8 mouse cellular contexts compared by ENCODE assay signal in genomic region chr7:44849416-44850111, GRCm38 (mm10). TPM values are rescaled to one million over a fixed set of nuclear protein-coding genes. Genes with fewer than 3 reads are reported as not detected.
A peak's percentile ranks its signal among the peaks of the same experiment; 100 is the strongest.
DNase-seq lines count a peak whose midpoint lies in the region; ATAC-seq and TF ChIP-seq lines count a peak whose summit lies in the region.

No protein-coding gene starts in this region.

- peak; percentile 96 for DNase-seq in MEL (ENCODE audit: low read depth, low spot score)
- DNase-seq in cerebellum, adult 8-10 months: peak; percentile 88
- peak; percentile 89 for DNase-seq in forelimb bud, embryonic 11.5 days (ENCODE audit: low read depth, low spot score)
- peak; percentile 96 for DNase-seq in layer of hippocampus, adult 9-11 months
- DNase-seq in lung, postnatal 0 days (ENCODE audit: low spot score): peak; percentile 98
- DNase-seq in ovary, postnatal 14 days (ENCODE audit: low spot score): peak; percentile 85
- peak; percentile 93 for DNase-seq in thymus, postnatal 14 days

- 1% methylated on average over 41 of the region's 41 CpGs for WGBS in lung, postnatal 0 days

- no peaks in the 10 kb centered on the region for H3K9me3 ChIP-seq in MEL (replicated peaks; ENCODE audit: insufficient read depth, low read length)
- no peaks in the 10 kb centered on the region for H3K9me3 ChIP-seq in lung, postnatal 0 days (ENCODE audit: low read length)

- no peak for TF ChIP-seq RAD21 in MEL (IDR thresholded peaks at IDR 0.05; ENCODE audit: low read depth, low read length)

- H3K27ac ChIP-seq in MEL (ENCODE audit: control insufficient read depth, low read depth, low read length): peak overlapping the region; percentile 93
- peak overlapping the region; percentile 98 for H3K27ac ChIP-seq in lung, postnatal 0 days (ENCODE audit: low read length)

- no peak for TF ChIP-seq EP300 in MEL (IDR thresholded peaks at IDR 0.05; ENCODE audit: low read depth in 1 of 2, low read length in 2 of 2)
- TF ChIP-seq EP300 in lung, postnatal 0 days (IDR thresholded peaks at IDR 0.05): peak; percentile 58

- H3K9ac ChIP-seq in MEL (ENCODE audit: control insufficient read depth, low read depth, low read length, poor library complexity, severe bottlenecking): peak overlapping the region; percentile 96
- H3K9ac ChIP-seq in lung, postnatal 0 days (replicated peaks; ENCODE audit: low read depth): peak overlapping the region; percentile 76

- H3K4me2 ChIP-seq in lung, postnatal 0 days (replicated peaks; ENCODE audit: low read depth, low read length): peak overlapping the region; percentile 88

- TF ChIP-seq CTCF in MEL (IDR thresholded peaks at IDR 0.05 in 2 of 3, conservative IDR thresholded peaks at IDR 0.05 in 1 of 3; ENCODE audit: control insufficient read depth in 1 of 3, insufficient read depth in 1 of 3, low read depth in 2 of 3, low read length in 3 of 3, poor library complexity in 1 of 3, severe bottlenecking in 1 of 3): no peak
- no peak for TF ChIP-seq CTCF in lung, postnatal 0 days (IDR thresholded peaks at IDR 0.05)

- ATAC-seq in hematopoietic stem cell, adult 5-6 weeks (replicated peaks in 1 of 2; ENCODE audit: insufficient read depth in 1 of 2, low FRiP score in 2 of 2, low TSS enrichment in 1 of 2, low read depth in 1 of 2, poor library complexity in 2 of 2, severe bottlenecking in 2 of 2): peak; percentile 46 to 54
- ATAC-seq in lung, postnatal 0 days: peak; percentile 69

- H3K27me3 ChIP-seq in MEL (ENCODE audit: control insufficient read depth in 1 of 2, insufficient read depth in 2 of 2, low read length in 2 of 2): no peaks in the 10 kb centered on the region
- H3K27me3 ChIP-seq in lung, postnatal 0 days (replicated peaks; ENCODE audit: insufficient read depth, low read length): no peaks in the 10 kb centered on the region

- peak; percentile 45 to 56 for TF ChIP-seq POLR2A in MEL (IDR thresholded peaks at IDR 0.05; ENCODE audit: control insufficient read depth in 1 of 2, insufficient read depth in 1 of 2, low read depth in 1 of 2, low read length in 2 of 2, poor library complexity in 1 of 2)

- H3K79me2 ChIP-seq in MEL (ENCODE audit: control insufficient read depth, insufficient read depth, low read length, poor library complexity): peaks cover 28% of the 10 kb centered on the region

- H3K4me3 ChIP-seq in MEL (ENCODE audit: control insufficient read depth in 1 of 2, insufficient read depth in 1 of 2, low read depth in 2 of 2, low read length in 2 of 2): peak overlapping the region; percentile 61 to 96
- peak overlapping the region; percentile 82 for H3K4me3 ChIP-seq in lung, postnatal 0 days (ENCODE audit: low read depth, low read length)

- H3K36me3 ChIP-seq in MEL (ENCODE audit: control insufficient read depth in 1 of 2, insufficient read depth in 2 of 2, low read length in 2 of 2): peaks cover 0 to 5% of the 10 kb centered on the region in 2 experiments; a peak in 1 of 4 replicates
- H3K36me3 ChIP-seq in lung, postnatal 0 days (ENCODE audit: insufficient read depth, low read length): peaks cover 21% of the 10 kb centered on the region

- H3K4me1 ChIP-seq in MEL (ENCODE audit: control insufficient read depth in 1 of 2, insufficient read depth in 2 of 2, low read length in 2 of 2): peaks cover 0 to 13% of the 10 kb centered on the region in 2 experiments; a peak in 2 of 4 replicates
- H3K4me1 ChIP-seq in lung, postnatal 0 days (ENCODE audit: insufficient read depth, low read depth, low read length): peaks cover 20% of the 10 kb centered on the region; the same call in 1 of the 2 replicates

TF ChIP-seq in MEL, 35 proteins besides CTCF, POLR2A, EP300 and RAD21:
- peak; percentile 13 for TF ChIP-seq NELFE (IDR thresholded peaks at IDR 0.05; ENCODE audit: low read depth, low read length)
- peak; percentile 14; the same call in 1 of the 2 replicates for TF ChIP-seq CHD2 (IDR thresholded peaks at IDR 0.05; ENCODE audit: low read length)
- peak; percentile 85 for TF ChIP-seq RCOR1 (IDR thresholded peaks at IDR 0.05; ENCODE audit: low read depth, low read length)
- TF ChIP-seq MEF2A (IDR thresholded peaks at IDR 0.05; ENCODE audit: extremely low read depth, insufficient replicate concordance, low read depth, low read length, poor library complexity, severe bottlenecking): no peak; the same call in 1 of the 2 replicates
- TF ChIP-seq TCF12 (IDR thresholded peaks at IDR 0.05; ENCODE audit: low read depth, low read length): peak; percentile 33; the same call in 1 of the 2 replicates
- no peak; the same call in 1 of the 2 replicates for TF ChIP-seq MYB (IDR thresholded peaks at IDR 0.05; ENCODE audit: low read depth, low read length)
- no peak for TF ChIP-seq ELF1 (IDR thresholded peaks at IDR 0.05; ENCODE audit: low read depth, low read length)
- TF ChIP-seq NRF1 (IDR thresholded peaks at IDR 0.05; ENCODE audit: insufficient read depth, low read depth, low read length, poor library complexity, severe bottlenecking): peak; percentile 62
- peak; percentile 32 for TF ChIP-seq TBP (IDR thresholded peaks at IDR 0.05; ENCODE audit: low read depth, low read length)
- TF ChIP-seq ETS1 (IDR thresholded peaks at IDR 0.05; ENCODE audit: low read depth, low read length): peak; percentile 59
- peak; percentile 85; the same call in 1 of the 2 replicates for TF ChIP-seq SIN3A (IDR thresholded peaks at IDR 0.05; ENCODE audit: low read length)
- TF ChIP-seq USF1 (IDR thresholded peaks at IDR 0.05; ENCODE audit: low read depth, low read length): peak; percentile 79
- TF ChIP-seq USF2 (IDR thresholded peaks at IDR 0.05; ENCODE audit: borderline replicate concordance in 1 of 2, insufficient read depth in 1 of 2, low read depth in 1 of 2, low read length in 2 of 2): no peak
- TF ChIP-seq BHLHE40 (IDR thresholded peaks at IDR 0.05; ENCODE audit: borderline replicate concordance, low read depth, low read length): peak; percentile 79
- no peak for TF ChIP-seq E2F4 (IDR thresholded peaks at IDR 0.05; ENCODE audit: borderline replicate concordance, low read depth, low read length)
- peak; percentile 89 for TF ChIP-seq MAZ (IDR thresholded peaks at IDR 0.05; ENCODE audit: low read depth, low read length)
- TF ChIP-seq MAX (IDR thresholded peaks at IDR 0.05; ENCODE audit: low read length): peak; percentile 88
- peak; percentile 94 for TF ChIP-seq MXI1 (IDR thresholded peaks at IDR 0.05; ENCODE audit: low read depth, low read length)
- peak; percentile 88 for TF ChIP-seq HCFC1 (IDR thresholded peaks at IDR 0.05; ENCODE audit: low read depth, low read length)
- TF ChIP-seq MYC (IDR thresholded peaks at IDR 0.05; ENCODE audit: low read depth, low read length): peak; percentile 89
- TF ChIP-seq ZMIZ1 (IDR thresholded peaks at IDR 0.05; ENCODE audit: low read depth, low read length): peak; percentile 61; the same call in 1 of the 2 replicates
- TF ChIP-seq KAT2A (conservative IDR thresholded peaks at IDR 0.05; ENCODE audit: low read depth, low read length): peak; percentile 78

RNA-seq across cellular contexts. Expression of gene Tbc1d17, which starts 0.7 kb away (rescaled TPM):
- 16.7 and 16.9 TPM in 2 replicates for total RNA-seq in MEL (2012; rRNA removed)
- polyA plus RNA-seq in MEL (2012; ENCODE audit: insufficient read depth in 1 of 2, insufficient read length in 2 of 2, low read depth in 1 of 2, low replicate concordance in 2 of 2, missing spikeins in 1 of 2): 10 to 100 TPM in 1 of 2 experiments, not detected in 1; 29.5 TPM
- 21.6 and 29.3 TPM in 2 replicates for total RNA-seq in hematopoietic stem cell, adult 5-6 weeks (2017)
- 73.2 and 84.0 TPM in 2 replicates for polyA plus RNA-seq in lung, postnatal 0 days (2015; fragmentation: Nextera tagmentation; extraction: Ambion mirVana)

RNA-seq across cellular contexts. Expression of gene Akt1s1, which starts 0.8 kb away (rescaled TPM):
- total RNA-seq in MEL (2012; rRNA removed): 32.0 and 37.3 TPM in 2 replicates
- 10 to 100 TPM in 1 of 2 experiments, not detected in 1; 71.8 TPM for polyA plus RNA-seq in MEL (2012; ENCODE audit: insufficient read depth in 1 of 2, insufficient read length in 2 of 2, low read depth in 1 of 2, low replicate concordance in 2 of 2, missing spikeins in 1 of 2)
- 32.6 and 38.0 TPM in 2 replicates for total RNA-seq in hematopoietic stem cell, adult 5-6 weeks (2017)
- polyA plus RNA-seq in lung, postnatal 0 days (2015; fragmentation: Nextera tagmentation; extraction: Ambion mirVana): 84.0 and 89.4 TPM in 2 replicates

RNA-seq across cellular contexts. Expression of gene Pnkp, which starts 7.4 kb away (rescaled TPM):
- total RNA-seq in MEL (2012; rRNA removed): 39.3 and 49.9 TPM in 2 replicates
- polyA plus RNA-seq in MEL (2012; ENCODE audit: insufficient read depth in 1 of 2, insufficient read length in 2 of 2, low read depth in 1 of 2, low replicate concordance in 2 of 2, missing spikeins in 1 of 2): 10 to 100 TPM in 1 of 2 experiments, not detected in 1; 45.6 TPM
- total RNA-seq in hematopoietic stem cell, adult 5-6 weeks (2017): 27.8 and 30.0 TPM in 2 replicates
- 39.7 and 41.3 TPM in 2 replicates for polyA plus RNA-seq in lung, postnatal 0 days (2015; fragmentation: Nextera tagmentation; extraction: Ambion mirVana)

RNA-seq across cellular contexts. Expression of gene Ptov1, which starts 20.0 kb away (rescaled TPM):
- 44.1 and 46.4 TPM in 2 replicates for total RNA-seq in MEL (2012; rRNA removed)
- polyA plus RNA-seq in MEL (2012; ENCODE audit: insufficient read depth in 1 of 2, insufficient read length in 2 of 2, low read depth in 1 of 2, low replicate concordance in 2 of 2, missing spikeins in 1 of 2): 100 to 1,000 TPM in 1 of 2 experiments, not detected in 1; 168 TPM
- 41.8 and 54.1 TPM in 2 replicates for total RNA-seq in hematopoietic stem cell, adult 5-6 weeks (2017)
- polyA plus RNA-seq in lung, postnatal 0 days (2015; fragmentation: Nextera tagmentation; extraction: Ambion mirVana): 276 and 288 TPM in 2 replicates

RNA-seq across cellular contexts. Expression of gene Atf5, which starts 33.1 kb away (rescaled TPM):
- 17.6 and 19.6 TPM in 2 replicates for total RNA-seq in MEL (2012; rRNA removed)
- polyA plus RNA-seq in MEL (2012; ENCODE audit: insufficient read depth in 1 of 2, insufficient read length in 2 of 2, low read depth in 1 of 2, low replicate concordance in 2 of 2, missing spikeins in 1 of 2): 10 to 100 TPM in 1 of 2 experiments, not detected in 1; 95.5 TPM
- total RNA-seq in hematopoietic stem cell, adult 5-6 weeks (2017): 3.1 and 3.3 TPM in 2 replicates
- polyA plus RNA-seq in lung, postnatal 0 days (2015; fragmentation: Nextera tagmentation; extraction: Ambion mirVana): 6.0 and 6.1 TPM in 2 replicates

Comparison
In these comparisons a context has a peak if more than half of its experiments do, and no peak if none do; other contexts are left out.
1. Peak in every context shown above with its lines: DNase-seq, ATAC-seq, H3K4me3 ChIP-seq and H3K27ac ChIP-seq.